Mouse (Mus musculus) MEL (cell line): ENCODE data around the gene Oas1f. TPM values are rescaled to one million over a fixed set of nuclear protein-coding genes. Genes with fewer than 3 reads are reported as not detected.
A peak's percentile ranks its signal among the peaks of the same experiment; 100 is the strongest.
"Not testable (repeated sequence)": the region's sequence is repeated elsewhere in the genome, so short reads cannot be mapped to it uniquely, and the experiment has no call there.

ENCODE experiments used
- DNase-seq: peaks from one replicate; pipeline ENCODE4 v3.0.0; 2011; ENCODE audit warnings: low read depth, low spot score
- H3K27ac ChIP-seq: 2 replicates; pipeline ENCODE4 v1.5.1; 2012; ENCODE audit warnings: low read depth, mild to moderate bottlenecking, control low read depth, low read length, moderate library complexity; ENCODE audit not compliant: control insufficient read depth
- H3K27me3 ChIP-seq, 2 experiments: fragments of 150-350 bp in 1 of 2; sonication (generic) in 1 of 2; 2 replicates each; pipeline ENCODE4 v1.6.1; 2012; ENCODE audit warnings: low read length in 2 of 2, mild to moderate bottlenecking in 2 of 2, improper control_type of control experiment in 1 of 2, moderate library complexity in 1 of 2; ENCODE audit not compliant: insufficient read depth in 2 of 2, control insufficient read depth in 1 of 2
- H3K36me3 ChIP-seq, 2 experiments: 2 replicates each; pipeline ENCODE4 v1.6.1; 2012 to 2014; ENCODE audit warnings: low read length in 2 of 2, improper control_type of control experiment in 1 of 2, inconsistent platforms in 1 of 2, mild to moderate bottlenecking in 1 of 2; ENCODE audit not compliant: insufficient read depth in 2 of 2, control insufficient read depth in 1 of 2
- H3K4me1 ChIP-seq, 2 experiments: fragments of 150-350 bp in 1 of 2; sonication (generic) in 1 of 2; 2 replicates each; pipeline ENCODE4 v1.6.1; 2012; ENCODE audit warnings: low read length in 2 of 2, improper control_type of control experiment in 1 of 2, mild to moderate bottlenecking in 1 of 2; ENCODE audit not compliant: insufficient read depth in 2 of 2, control insufficient read depth in 1 of 2
- H3K4me3 ChIP-seq, 2 experiments: fragments of 150-350 bp in 1 of 2; sonication (generic) in 1 of 2; 2 replicates each; pipeline ENCODE4 v1.5.1; 2012; ENCODE audit warnings: low read depth in 2 of 2, low read length in 2 of 2, mild to moderate bottlenecking in 2 of 2, moderate library complexity in 2 of 2, control low read depth in 1 of 2, improper control_type of control experiment in 1 of 2; ENCODE audit not compliant: control insufficient read depth in 1 of 2, insufficient read depth in 1 of 2
- H3K79me2 ChIP-seq: 2 replicates; pipeline ENCODE4 v1.6.1; 2012; ENCODE audit warnings: mild to moderate bottlenecking, low read length, moderate library complexity; ENCODE audit not compliant: control insufficient read depth, poor library complexity, insufficient read depth
- H3K9ac ChIP-seq: 2 replicates; pipeline ENCODE4 v1.6.1; 2012; ENCODE audit warnings: low read depth, mild to moderate bottlenecking, control low read depth, low read length, moderate library complexity; ENCODE audit not compliant: control insufficient read depth, poor library complexity, severe bottlenecking
- H3K9me3 ChIP-seq: fragments of 150-350 bp; sonication (generic); replicated peaks from 2 replicates; pipeline ENCODE4 v1.6.1; 2012; ENCODE audit warnings: mild to moderate bottlenecking, low read length, improper control_type of control experiment, moderate library complexity; ENCODE audit not compliant: insufficient read depth
- CHD2 ChIP-seq: IDR thresholded peaks from 2 replicates; pipeline ENCODE4 v1.6.1; 2011; ENCODE audit warnings: low read length, improper control_type of control experiment
- ELF1 ChIP-seq: IDR thresholded peaks from 2 replicates; pipeline ENCODE4 v1.6.1; 2014; ENCODE audit warnings: low read depth, mild to moderate bottlenecking, inconsistent platforms, low read length, improper control_type of control experiment, moderate library complexity
- EP300 ChIP-seq, 2 experiments: IDR thresholded peaks; 2 replicates each; pipeline ENCODE4 v1.6.1; 2011; ENCODE audit warnings: improper control_type of control experiment in 2 of 2, low read length in 2 of 2, low read depth in 1 of 2, mild to moderate bottlenecking in 1 of 2
- GABPA ChIP-seq: IDR thresholded peaks from 2 replicates; pipeline ENCODE4 v1.6.1; 2012; ENCODE audit warnings: low read depth, mild to moderate bottlenecking, inconsistent platforms, low read length, improper control_type of control experiment, moderate library complexity
- JUND ChIP-seq: IDR thresholded peaks from 2 replicates; pipeline ENCODE4 v1.6.1; 2011; ENCODE audit warnings: low read depth, mild to moderate bottlenecking, improper control_type of control experiment, low read length
- MEF2A ChIP-seq: IDR thresholded peaks from 2 replicates; pipeline ENCODE4 v1.6.1; 2014; ENCODE audit warnings: low read depth, mild to moderate bottlenecking, inconsistent platforms, low read length, improper control_type of control experiment; ENCODE audit not compliant: poor library complexity, insufficient replicate concordance, severe bottlenecking; ENCODE audit errors: extremely low read depth
- MXI1 ChIP-seq: IDR thresholded peaks from 2 replicates; pipeline ENCODE4 v1.6.1; 2011; ENCODE audit warnings: mild to moderate bottlenecking, low read depth, low read length, improper control_type of control experiment
- MYC ChIP-seq: IDR thresholded peaks from 2 replicates; pipeline ENCODE4 v1.6.1; 2011; ENCODE audit warnings: low read depth, mild to moderate bottlenecking, low read length, improper control_type of control experiment, moderate library complexity
- NRF1 ChIP-seq: IDR thresholded peaks from 2 replicates; pipeline ENCODE4 v1.6.1; 2014; ENCODE audit warnings: low read depth, mild to moderate bottlenecking, inconsistent platforms, low read length, improper control_type of control experiment, moderate library complexity; ENCODE audit not compliant: poor library complexity, insufficient read depth, severe bottlenecking
- POLR2AphosphoS2 ChIP-seq: IDR thresholded peaks from 2 replicates; pipeline ENCODE4 v1.6.1; 2011; ENCODE audit warnings: low read length, improper control_type of control experiment
- RCOR1 ChIP-seq: IDR thresholded peaks from 2 replicates; pipeline ENCODE4 v1.6.1; 2012; ENCODE audit warnings: low read depth, mild to moderate bottlenecking, inconsistent platforms, low read length, improper control_type of control experiment
- SMC3 ChIP-seq: IDR thresholded peaks from 2 replicates; pipeline ENCODE4 v1.6.1; 2011; ENCODE audit warnings: low read depth, low read length, improper control_type of control experiment
- TAL1 ChIP-seq: IDR thresholded peaks from 2 replicates; pipeline ENCODE4 v1.6.1; 2012; ENCODE audit warnings: mild to moderate bottlenecking, inconsistent platforms, low read length, moderate library complexity, mixed read lengths
- UBTF ChIP-seq: IDR thresholded peaks from 2 replicates; pipeline ENCODE4 v1.6.1; 2012; ENCODE audit warnings: low read depth, mild to moderate bottlenecking, inconsistent platforms, low read length, improper control_type of control experiment, moderate library complexity, borderline replicate concordance; ENCODE audit not compliant: insufficient read depth
- ZC3H11A ChIP-seq: IDR thresholded peaks from 2 replicates; pipeline ENCODE4 v1.6.1; 2012; ENCODE audit warnings: low read depth, mild to moderate bottlenecking, inconsistent platforms, low read length, improper control_type of control experiment
- polyA plus RNA-seq, 2 experiments: library from polyadenylated mRNA; stranded (reverse) in 1 of 2; unstranded in 1 of 2; fragments of >175 nt in 1 of 2; fragments of >200 nt in 1 of 2; gene quantifications; 2 replicates each; pipeline versions ENCODE4 v1.2.1 to v1.2.4; 2012; ENCODE audit warnings: low replicate concordance in 2 of 2, low read depth in 1 of 2; ENCODE audit not compliant: insufficient read length in 2 of 2, insufficient read depth in 1 of 2, missing spikeins in 1 of 2
- total RNA-seq: library from RNA; depleted of rRNA; stranded (reverse); fragments of 300-350 nt; gene quantifications from 2 replicates; pipeline ENCODE4 v1.2.3, GENCODE M21; 2012; rRNA removed

Oas1f gene
- not detected in 2 replicates for total RNA-seq
- not detected for polyA plus RNA-seq

GRCm38 (mm10) chr5:120847067-120847466, at the start of gene Oas1f:
Gene Oas1f, plus strand, starts transcription at chr5:120847367.
- Histone ChIP-seq H3K4me1 (no peaks in the 10 kb centered on the region), H3K4me3 (no peak within 1 kb of the TSS), H3K27me3 (0 out of 4 replicates have a peak, but pooled peaks cover 0 to 1% of the 10 kb centered on the region in 2 experiments), H3K9ac (no peak within 1 kb of the TSS), H3K36me3 (no peaks in the 10 kb centered on the region), H3K27ac (no peak within 1 kb of the TSS), H3K9me3 (no peaks in the 10 kb centered on the region), H3K79me2 (no peaks in the 10 kb centered on the region)
- no peak for TF ChIP-seq SMC3
- TF ChIP-seq ELF1 = no peak
- no peak for TF ChIP-seq NRF1
- no peak for TF ChIP-seq RCOR1
- no peak for TF ChIP-seq MYC
- TF ChIP-seq UBTF = no peak
- TF ChIP-seq CHD2 = no peak
- TF ChIP-seq MEF2A = no peak
- TF ChIP-seq JUND = no peak
- TF ChIP-seq TAL1 = no peak
- TF ChIP-seq POLR2AphosphoS2 = no peak
- TF ChIP-seq GABPA = no peak
- TF ChIP-seq MXI1 = no peak
- TF ChIP-seq ZC3H11A = no peak
- DNase-seq = no peak

DNA sequence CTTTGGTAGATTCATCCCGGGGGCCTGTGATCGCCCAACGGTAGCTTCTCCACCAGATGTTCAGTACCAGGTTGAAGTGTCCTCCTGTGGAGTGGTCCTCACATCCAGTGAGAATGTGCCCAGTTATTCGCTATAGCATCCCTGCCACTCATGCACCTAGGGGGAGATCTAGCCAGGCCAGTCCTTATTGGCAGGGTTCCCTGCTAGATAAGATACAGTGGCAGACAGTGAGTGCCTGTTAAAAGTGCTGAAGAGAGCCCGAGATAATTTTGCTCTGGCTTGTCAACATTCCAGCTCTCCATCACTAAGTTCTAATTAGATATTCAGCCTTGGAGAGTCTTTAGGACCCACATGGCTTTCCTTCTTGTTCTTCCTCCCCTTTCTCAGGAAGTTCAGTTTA, 49.0 kb upstream of the Oas1f start:
- H3K27ac ChIP-seq, H3K79me2 ChIP-seq, H3K4me3 ChIP-seq, H3K36me3 ChIP-seq, DNase-seq, H3K27me3 ChIP-seq, H3K9me3 ChIP-seq, H3K9ac ChIP-seq, H3K4me1 ChIP-seq: not testable (repeated sequence)
- 0 out of 4 replicates have a peak, but pooled peaks of 1 of the 2 experiments have one; percentile 13 for TF ChIP-seq EP300 (IDR thresholded peaks at IDR 0.05; ENCODE audit: low read depth in 1 of 2, low read length in 2 of 2)

DNA sequence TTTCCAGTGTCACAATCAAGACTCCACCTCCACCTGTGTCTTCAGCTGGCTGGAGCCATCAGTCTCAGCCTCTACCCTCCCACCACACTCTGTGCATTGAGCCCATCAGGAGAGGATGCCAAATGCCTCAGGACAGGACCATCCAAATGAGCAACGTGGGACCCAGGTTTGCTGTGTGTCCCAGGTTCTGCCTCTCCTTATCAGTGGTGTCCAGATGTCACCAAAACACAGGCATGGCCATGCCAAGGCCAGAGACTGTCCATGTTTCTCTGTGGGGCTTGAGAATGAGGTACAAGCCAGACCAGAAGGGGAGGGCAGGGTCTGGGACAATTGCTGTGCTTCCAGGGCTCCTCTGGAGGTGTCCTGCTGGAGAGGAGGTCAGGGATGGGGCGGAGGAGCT, 48.2 kb upstream of the Oas1f start:
- H3K36me3 ChIP-seq, H3K27ac ChIP-seq, H3K9me3 ChIP-seq, H3K27me3 ChIP-seq, DNase-seq, H3K4me1 ChIP-seq, H3K9ac ChIP-seq, H3K79me2 ChIP-seq, H3K4me3 ChIP-seq: not testable (repeated sequence)
